Mouse (Mus musculus): Measurements from ENCODE around the gene Mroh2b.

Mroh2b gene

GRCm38 (mm10) chr15:4898437-4898836 lies at the start of gene Mroh2b:
Gene Mroh2b (plus strand): TSS chr15:4898737.
- in situ Hi-C loops (cut with MboI, MseI) = loop anchor here in 1 of 2 experiments (10.0 kb wide), 1 partner anchor 1044 kb away; no protein-coding TSS in a partner anchor

GRCm38 (mm10) chr15:4850015-4850414 lies 48.5 kb upstream of the Mroh2b start:
- in situ Hi-C loops (cut with MboI, MseI) = no loop called here

GRCm38 (mm10) chr15:4894962-4895361 lies 3.6 kb upstream of the Mroh2b start:
- in situ Hi-C loops (cut with MboI, MseI) = loop anchor here in 1 of 2 experiments (10.0 kb wide), 1 partner anchor 1040 kb away; no protein-coding TSS in a partner anchor

- in situ Hi-C loops (cut with MboI, MseI) = no loop called here
Observed at GRCm38 (mm10) chr15:4934731-4935130, 36.2 kb downstream of the Mroh2b start.

- in situ Hi-C loops (cut with MboI, MseI) = no loop called here
Observed at GRCm38 (mm10) chr15:4973355-4973754, 74.8 kb downstream of the Mroh2b start.

- in situ Hi-C loops (cut with MboI, MseI) = no loop called here
Observed at GRCm38 (mm10) chr15:5002903-5003302, 104.4 kb downstream of the Mroh2b start.

- in situ Hi-C loops (cut with MboI, MseI) = no loop called here
Observed at GRCm38 (mm10) chr15:5003503-5004196, 105.1 kb downstream of the Mroh2b start.

GRCm38 (mm10) chr15:5009644-5010107 lies 111.1 kb downstream of the Mroh2b start:
- in situ Hi-C loops (cut with MboI, MseI) = no loop called here
